Mouse (Mus musculus) MEL (cell line): ENCODE data around the gene Cemip. TPM values are rescaled to one million over a fixed set of nuclear protein-coding genes. Genes with fewer than 3 reads are reported as not detected.

Experiments
- DNase-seq: peaks from one replicate; pipeline ENCODE4 v3.0.0; 2011; ENCODE audit warnings: low read depth, low spot score
- H3K27ac ChIP-seq: 2 replicates; pipeline ENCODE4 v1.5.1; 2012; ENCODE audit warnings: low read depth, mild to moderate bottlenecking, control low read depth, low read length, moderate library complexity; ENCODE audit not compliant: control insufficient read depth
- H3K27me3 ChIP-seq, 2 experiments: fragments of 150-350 bp in 1 of 2; sonication (generic) in 1 of 2; 2 replicates each; pipeline ENCODE4 v1.6.1; 2012; ENCODE audit warnings: low read length in 2 of 2, mild to moderate bottlenecking in 2 of 2, improper control_type of control experiment in 1 of 2, moderate library complexity in 1 of 2; ENCODE audit not compliant: insufficient read depth in 2 of 2, control insufficient read depth in 1 of 2
- H3K36me3 ChIP-seq, 2 experiments: 2 replicates each; pipeline ENCODE4 v1.6.1; 2012 to 2014; ENCODE audit warnings: low read length in 2 of 2, improper control_type of control experiment in 1 of 2, inconsistent platforms in 1 of 2, mild to moderate bottlenecking in 1 of 2; ENCODE audit not compliant: insufficient read depth in 2 of 2, control insufficient read depth in 1 of 2
- H3K4me1 ChIP-seq, 2 experiments: fragments of 150-350 bp in 1 of 2; sonication (generic) in 1 of 2; 2 replicates each; pipeline ENCODE4 v1.6.1; 2012; ENCODE audit warnings: low read length in 2 of 2, improper control_type of control experiment in 1 of 2, mild to moderate bottlenecking in 1 of 2; ENCODE audit not compliant: insufficient read depth in 2 of 2, control insufficient read depth in 1 of 2
- H3K4me3 ChIP-seq, 2 experiments: fragments of 150-350 bp in 1 of 2; sonication (generic) in 1 of 2; 2 replicates each; pipeline ENCODE4 v1.5.1; 2012; ENCODE audit warnings: low read depth in 2 of 2, low read length in 2 of 2, mild to moderate bottlenecking in 2 of 2, moderate library complexity in 2 of 2, control low read depth in 1 of 2, improper control_type of control experiment in 1 of 2; ENCODE audit not compliant: control insufficient read depth in 1 of 2, insufficient read depth in 1 of 2
- H3K79me2 ChIP-seq: 2 replicates; pipeline ENCODE4 v1.6.1; 2012; ENCODE audit warnings: mild to moderate bottlenecking, low read length, moderate library complexity; ENCODE audit not compliant: control insufficient read depth, poor library complexity, insufficient read depth
- H3K9ac ChIP-seq: 2 replicates; pipeline ENCODE4 v1.6.1; 2012; ENCODE audit warnings: low read depth, mild to moderate bottlenecking, control low read depth, low read length, moderate library complexity; ENCODE audit not compliant: control insufficient read depth, poor library complexity, severe bottlenecking
- H3K9me3 ChIP-seq: fragments of 150-350 bp; sonication (generic); replicated peaks from 2 replicates; pipeline ENCODE4 v1.6.1; 2012; ENCODE audit warnings: mild to moderate bottlenecking, low read length, improper control_type of control experiment, moderate library complexity; ENCODE audit not compliant: insufficient read depth
- BHLHE40 ChIP-seq: IDR thresholded peaks from 2 replicates; pipeline ENCODE4 v1.6.1; 2012; ENCODE audit warnings: low read depth, mild to moderate bottlenecking, inconsistent platforms, low read length, improper control_type of control experiment, borderline replicate concordance
- CHD2 ChIP-seq: IDR thresholded peaks from 2 replicates; pipeline ENCODE4 v1.6.1; 2011; ENCODE audit warnings: low read length, improper control_type of control experiment
- CTCF ChIP-seq, 3 experiments: IDR thresholded peaks in 2 of 3; conservative IDR thresholded peaks in 1 of 3; 2 replicates each; pipeline ENCODE4 v1.5.1; 2011 to 2012; ENCODE audit warnings: low read length in 3 of 3, low read depth in 2 of 3, mild to moderate bottlenecking in 2 of 3, improper control_type of control experiment in 1 of 3, inconsistent platforms in 1 of 3, mixed read lengths in 1 of 3, moderate library complexity in 1 of 3; ENCODE audit not compliant: control insufficient read depth in 1 of 3, insufficient read depth in 1 of 3, poor library complexity in 1 of 3, severe bottlenecking in 1 of 3
- E2F4 ChIP-seq: IDR thresholded peaks from 2 replicates; pipeline ENCODE4 v1.6.1; 2011; ENCODE audit warnings: low read depth, low read length, improper control_type of control experiment, borderline replicate concordance
- ELF1 ChIP-seq: IDR thresholded peaks from 2 replicates; pipeline ENCODE4 v1.6.1; 2014; ENCODE audit warnings: low read depth, mild to moderate bottlenecking, inconsistent platforms, low read length, improper control_type of control experiment, moderate library complexity
- EP300 ChIP-seq, 2 experiments: IDR thresholded peaks; 2 replicates each; pipeline ENCODE4 v1.6.1; 2011; ENCODE audit warnings: improper control_type of control experiment in 2 of 2, low read length in 2 of 2, low read depth in 1 of 2, mild to moderate bottlenecking in 1 of 2
- ETS1 ChIP-seq: IDR thresholded peaks from 2 replicates; pipeline ENCODE4 v1.6.1; 2012; ENCODE audit warnings: low read depth, mild to moderate bottlenecking, inconsistent platforms, low read length, improper control_type of control experiment, moderate library complexity
- GATA1 ChIP-seq: IDR thresholded peaks from 2 replicates; pipeline ENCODE4 v1.6.1; 2011; ENCODE audit warnings: low read depth, low read length, improper control_type of control experiment
- HCFC1 ChIP-seq: IDR thresholded peaks from 2 replicates; pipeline ENCODE4 v1.6.1; 2012; ENCODE audit warnings: low read depth, mild to moderate bottlenecking, inconsistent platforms, low read length, improper control_type of control experiment, moderate library complexity
- JUND ChIP-seq: IDR thresholded peaks from 2 replicates; pipeline ENCODE4 v1.6.1; 2011; ENCODE audit warnings: low read depth, mild to moderate bottlenecking, improper control_type of control experiment, low read length
- MAX ChIP-seq: IDR thresholded peaks from 2 replicates; pipeline ENCODE4 v1.6.1; 2011; ENCODE audit warnings: low read length, improper control_type of control experiment
- MAZ ChIP-seq: IDR thresholded peaks from 2 replicates; pipeline ENCODE4 v1.6.1; 2012; ENCODE audit warnings: low read depth, mild to moderate bottlenecking, inconsistent platforms, low read length, improper control_type of control experiment
- MYB ChIP-seq: IDR thresholded peaks from 2 replicates; pipeline ENCODE4 v1.6.1; 2011; ENCODE audit warnings: mild to moderate bottlenecking, low read depth, low read length, improper control_type of control experiment
- POLR2AphosphoS2 ChIP-seq: IDR thresholded peaks from 2 replicates; pipeline ENCODE4 v1.6.1; 2011; ENCODE audit warnings: low read length, improper control_type of control experiment
- POLR2AphosphoS5 ChIP-seq: IDR thresholded peaks from 2 replicates; pipeline ENCODE4 v1.6.1; 2012; ENCODE audit warnings: low read depth, borderline replicate concordance, mild to moderate bottlenecking, inconsistent platforms, low read length, moderate library complexity, mixed read lengths
- RAD21 ChIP-seq: IDR thresholded peaks from 2 replicates; pipeline ENCODE4 v1.6.1; 2011; ENCODE audit warnings: mild to moderate bottlenecking, low read depth, low read length, improper control_type of control experiment
- RCOR1 ChIP-seq: IDR thresholded peaks from 2 replicates; pipeline ENCODE4 v1.6.1; 2012; ENCODE audit warnings: low read depth, mild to moderate bottlenecking, inconsistent platforms, low read length, improper control_type of control experiment
- SMC3 ChIP-seq: IDR thresholded peaks from 2 replicates; pipeline ENCODE4 v1.6.1; 2011; ENCODE audit warnings: low read depth, low read length, improper control_type of control experiment
- TAL1 ChIP-seq: IDR thresholded peaks from 2 replicates; pipeline ENCODE4 v1.6.1; 2012; ENCODE audit warnings: mild to moderate bottlenecking, inconsistent platforms, low read length, moderate library complexity, mixed read lengths
- USF1 ChIP-seq: IDR thresholded peaks from 2 replicates; pipeline ENCODE4 v1.6.1; 2014; ENCODE audit warnings: low read depth, mild to moderate bottlenecking, inconsistent platforms, low read length, improper control_type of control experiment, moderate library complexity
- ZC3H11A ChIP-seq: IDR thresholded peaks from 2 replicates; pipeline ENCODE4 v1.6.1; 2012; ENCODE audit warnings: low read depth, mild to moderate bottlenecking, inconsistent platforms, low read length, improper control_type of control experiment
- ZMIZ1 ChIP-seq: IDR thresholded peaks from 2 replicates; pipeline ENCODE4 v1.6.1; 2012; ENCODE audit warnings: low read depth, mild to moderate bottlenecking, inconsistent platforms, low read length, improper control_type of control experiment, moderate library complexity
- ZNF384 ChIP-seq: IDR thresholded peaks from 2 replicates; pipeline ENCODE4 v1.6.1; 2012; ENCODE audit warnings: low read depth, mild to moderate bottlenecking, inconsistent platforms, low read length, improper control_type of control experiment
- polyA plus RNA-seq, 2 experiments: library from polyadenylated mRNA; stranded (reverse) in 1 of 2; unstranded in 1 of 2; fragments of >175 nt in 1 of 2; fragments of >200 nt in 1 of 2; gene quantifications; 2 replicates each; pipeline versions ENCODE4 v1.2.1 to v1.2.4; 2012; ENCODE audit warnings: low replicate concordance in 2 of 2, low read depth in 1 of 2; ENCODE audit not compliant: insufficient read length in 2 of 2, insufficient read depth in 1 of 2, missing spikeins in 1 of 2
- total RNA-seq: library from RNA; depleted of rRNA; stranded (reverse); fragments of 300-350 nt; gene quantifications from 2 replicates; pipeline ENCODE4 v1.2.3, GENCODE M21; 2012

The Cemip gene
- total and polyA plus RNA-seq, 3 experiments = not detected

DNA sequence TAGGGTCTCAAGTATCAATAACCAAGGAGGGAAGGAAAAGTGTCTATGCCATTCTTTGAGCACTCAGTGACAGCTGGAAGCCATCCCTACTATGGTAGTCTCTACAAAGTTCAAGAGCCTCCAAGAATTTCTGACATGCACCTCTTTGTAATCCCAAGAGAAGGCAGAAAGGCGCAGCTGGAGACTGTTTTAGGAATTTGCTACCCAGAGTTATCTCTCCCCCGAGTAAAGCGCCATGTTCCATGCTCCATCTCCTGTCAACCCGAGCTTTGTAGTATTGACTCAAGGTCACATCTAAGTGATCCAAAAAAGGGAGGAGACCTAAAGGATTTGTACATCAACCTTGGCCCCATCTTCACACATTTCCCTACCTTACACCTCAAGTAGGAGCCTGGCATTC, 40.8 kb downstream of the Cemip start:
- Histone ChIP-seq H3K4me3 (no peak overlapping the region), H3K9me3 (no peaks in the 10 kb centered on the region), H3K4me1 (no peaks in the 10 kb centered on the region), H3K36me3 (no peaks in the 10 kb centered on the region), H3K27ac (no peak overlapping the region), H3K79me2 (no peaks in the 10 kb centered on the region), H3K9ac (no peak overlapping the region), H3K27me3 (no peaks in the 10 kb centered on the region)
- no peak for DNase-seq
- TF ChIP-seq RCOR1 = no peak
- TF ChIP-seq JUND = no peak
- no peak for TF ChIP-seq BHLHE40
- no peak for TF ChIP-seq MAZ
- TF ChIP-seq HCFC1 = no peak
- TF ChIP-seq CHD2 = no peak
- no peak for TF ChIP-seq E2F4
- no peak for TF ChIP-seq ELF1
- no peak for TF ChIP-seq GATA1

DNA sequence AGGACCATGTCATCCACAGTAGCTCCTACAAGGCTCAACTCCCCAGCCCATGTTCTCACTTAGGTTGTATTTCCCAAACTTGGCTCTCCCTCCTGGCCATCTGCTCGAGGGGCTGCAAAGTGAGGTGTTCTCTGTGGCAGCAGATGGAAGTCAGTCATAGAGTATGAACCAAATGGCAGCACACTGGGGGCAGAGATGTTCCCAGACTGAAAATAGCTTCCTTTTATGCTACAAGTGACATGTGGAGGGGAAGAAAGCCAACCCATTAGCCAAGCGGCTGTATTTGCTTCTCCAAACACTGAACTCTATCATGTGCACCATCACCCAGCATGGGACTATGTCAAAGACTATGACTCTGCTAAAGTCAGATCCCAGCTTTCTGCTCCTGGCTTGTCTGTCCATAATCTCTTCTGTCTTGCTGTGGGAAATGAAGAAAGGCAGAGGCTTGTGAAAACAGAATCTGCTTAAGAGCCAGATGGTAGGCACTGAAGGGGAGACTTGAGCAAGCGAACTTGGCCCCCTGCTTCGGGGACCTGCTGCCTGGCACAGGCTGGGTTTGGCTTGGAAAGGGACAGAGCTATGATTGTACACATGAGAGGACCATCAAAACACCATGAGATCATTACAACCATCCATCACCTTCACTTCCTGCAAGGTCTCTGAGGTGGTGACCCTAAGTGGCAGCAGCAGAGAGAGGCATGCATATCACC, 41.6 kb downstream of the Cemip start:
- no peaks in the 10 kb centered on the region for H3K4me1 ChIP-seq

More for the DNA sequence above, 41.6 kb downstream of the Cemip start:
- Histone ChIP-seq H3K27ac (no peak overlapping the region), H3K4me3 (no peak overlapping the region), H3K9ac (no peak overlapping the region), H3K9me3 (no peaks in the 10 kb centered on the region), H3K27me3 (no peaks in the 10 kb centered on the region), H3K36me3 (no peaks in the 10 kb centered on the region), H3K79me2 (no peaks in the 10 kb centered on the region)
- DNase-seq = no peak
- TF ChIP-seq POLR2AphosphoS5 = no peak
- TF ChIP-seq POLR2AphosphoS2 = no peak
- TF ChIP-seq BHLHE40 = no peak
- TF ChIP-seq ZMIZ1 = no peak
- TF ChIP-seq CHD2 = no peak
- no peak for TF ChIP-seq TAL1
- TF ChIP-seq ZC3H11A = no peak
- TF ChIP-seq MYB = no peak
- no peak for TF ChIP-seq MAX
- no peak for TF ChIP-seq ZNF384
- no peak for TF ChIP-seq ETS1
- TF ChIP-seq RAD21 = no peak
- no peak for TF ChIP-seq ELF1
- TF ChIP-seq GATA1 = no peak
- no peak for TF ChIP-seq SMC3
- no peak for TF ChIP-seq CTCF (IDR thresholded peaks at IDR 0.05 in 2 of 3, conservative IDR thresholded peaks at IDR 0.05 in 1 of 3; ENCODE audit: control insufficient read depth in 1 of 3, insufficient read depth in 1 of 3, low read depth in 2 of 3, low read length in 3 of 3, poor library complexity in 1 of 3, severe bottlenecking in 1 of 3)
- TF ChIP-seq USF1 = no peak
- TF ChIP-seq JUND = no peak
- no peak for TF ChIP-seq EP300 (IDR thresholded peaks at IDR 0.05; ENCODE audit: low read depth in 1 of 2, low read length in 2 of 2)
- TF ChIP-seq, all 39 proteins: peak for 0
